Mouse (Mus musculus) liver, adult 2 months (tissue): ENCODE measurements around the gene Evi2b. TPM values are rescaled to one million over a fixed set of nuclear protein-coding genes. Genes with fewer than 3 reads are reported as not detected.
A peak's percentile ranks its signal among the peaks of the same experiment; 100 is the strongest.

ENCODE experiments used
- DNase-seq: peaks from one replicate; pipeline ENCODE4 v3.0.0-alpha.2; 2011; ENCODE audit warnings: low read depth, low spot score; ENCODE audit errors: extremely low read depth
- H3K27ac ChIP-seq: fragments of 200-500 bp; replicated peaks from 2 replicates; pipeline ENCODE4 v1.5.1; 2012; ENCODE audit warnings: low read depth, mild to moderate bottlenecking, control low read depth, inconsistent platforms, low read length; ENCODE audit not compliant: insufficient read depth
- H3K27me3 ChIP-seq: fragments of 200-500 bp; 2 replicates; pipeline ENCODE4 v1.6.1; 2012; ENCODE audit warnings: mild to moderate bottlenecking, moderate library complexity, low read length, inconsistent platforms; ENCODE audit not compliant: control insufficient read depth, insufficient read depth
- H3K36me3 ChIP-seq: fragments of 200-500 bp; 2 replicates; pipeline ENCODE4 v1.6.1; 2012; ENCODE audit warnings: low read length, inconsistent platforms; ENCODE audit not compliant: control insufficient read depth, insufficient read depth
- H3K4me1 ChIP-seq: fragments of 200-500 bp; 2 replicates; pipeline ENCODE4 v1.6.1; 2011; ENCODE audit warnings: low read length; ENCODE audit not compliant: control insufficient read depth, insufficient read depth
- H3K4me3 ChIP-seq: fragments of 200-500 bp; 2 replicates; pipeline ENCODE4 v1.5.1; 2011; ENCODE audit warnings: low read depth, mild to moderate bottlenecking, control low read depth, low read length, moderate library complexity; ENCODE audit not compliant: insufficient read depth
- H3K79me2 ChIP-seq: fragments of 200-500 bp; 2 replicates; pipeline ENCODE4 v1.6.1; 2012; ENCODE audit warnings: inconsistent platforms, mild to moderate bottlenecking, low read length, moderate library complexity; ENCODE audit not compliant: control insufficient read depth, insufficient read depth
- H3K9ac ChIP-seq: fragments of 200-500 bp; 2 replicates; pipeline ENCODE4 v1.6.1; 2012; ENCODE audit warnings: low read depth, mild to moderate bottlenecking, control low read depth, inconsistent platforms, low read length
- CTCF ChIP-seq: fragments of 200-500 bp; IDR thresholded peaks from 2 replicates; pipeline ENCODE4 v1.5.1; 2011; ENCODE audit warnings: low read depth, low read length, control low read depth
- POLR2A ChIP-seq: fragments of 200-500 bp; IDR thresholded peaks from 2 replicates; pipeline ENCODE4 v1.6.1; 2011; ENCODE audit warnings: low read length, control low read depth; ENCODE audit not compliant: insufficient read depth; ENCODE audit errors: extremely low read depth
- WGBS: fragments of 180-500 bp; shearing (Covaris S2); methylation state at CpG from one replicate; pipeline ENCODE4 v1.1.7; 2018; 5-methylcytosine and 5-hydroxymethylcytosine counted together
- polyA plus RNA-seq: library from polyadenylated mRNA; depleted of rRNA; stranded (reverse); fragments of >200 nt; gene quantifications from 2 replicates; pipeline ENCODE4 v1.2.3, GENCODE M21; 2012
- total RNA-seq: library from RNA; depleted of rRNA; stranded (reverse); fragments of >200 nt; gene quantifications from 2 replicates; pipeline ENCODE4 v1.2.3, GENCODE M21; 2014

The Evi2b gene
- total and polyA plus RNA-seq, 2 experiments = 0.65 to 2.6 TPM

GRCm38 (mm10) chr11:79527739-79528384 lies 4.3 kb upstream of the Evi2b start:
- WGBS = 86% methylated on average over 5 of the region's 5 CpGs
- Histone ChIP-seq H3K4me3 (no peak overlapping the region; the same call in 1 of the 2 replicates), H3K79me2 (no peaks in the 10 kb centered on the region), H3K9ac (peak overlapping the region; percentile 21; the same call in 1 of the 2 replicates), H3K27ac (peak overlapping the region; percentile 42), H3K27me3 (no peaks in the 10 kb centered on the region), H3K4me1 (no peaks in the 10 kb centered on the region), H3K36me3 (peaks cover 2% of the 10 kb centered on the region; the same call in 1 of the 2 replicates)
- TF ChIP-seq CTCF = no peak
- no peak for TF ChIP-seq POLR2A
- DNase-seq = peak; percentile 47

GRCm38 (mm10) chr11:79527015-79527738 lies 3.6 kb upstream of the Evi2b start:
- Histone ChIP-seq H3K27ac (peak overlapping the region; percentile 45; the same call in 1 of the 2 replicates), H3K79me2 (no peaks in the 10 kb centered on the region), H3K36me3 (peaks cover 2% of the 10 kb centered on the region; the same call in 1 of the 2 replicates), H3K27me3 (no peaks in the 10 kb centered on the region), H3K4me3 (no peak overlapping the region), H3K4me1 (no peaks in the 10 kb centered on the region), H3K9ac (no peak overlapping the region)
- peak; percentile 45 for DNase-seq
- no peak for TF ChIP-seq POLR2A
- TF ChIP-seq CTCF = no peak
- WGBS = 46% methylated on average over 15 of the region's 15 CpGs

- H3K79me2 ChIP-seq = no peaks in the 10 kb centered on the region
- no peak for TF ChIP-seq POLR2A
- no peak for TF ChIP-seq CTCF
- no peak for DNase-seq
- no peak overlapping the region for H3K27ac ChIP-seq
- H3K27me3 ChIP-seq = no peaks in the 10 kb centered on the region
- H3K36me3 ChIP-seq = peaks cover 2% of the 10 kb centered on the region; the same call in 1 of the 2 replicates
- no peaks in the 10 kb centered on the region for H3K4me1 ChIP-seq
- H3K4me3 ChIP-seq = no peak overlapping the region
- WGBS = 88% methylated on average over 3 of the region's 3 CpGs
- H3K9ac ChIP-seq = no peak overlapping the region
Observed at GRCm38 (mm10) chr11:79526549-79526948, 3.0 kb upstream of the Evi2b start.

GRCm38 (mm10) chr11:79524310-79524575 lies 681 bp upstream of the Evi2b start:
- Histone ChIP-seq H3K9ac (no peak overlapping the region), H3K79me2 (no peaks in the 10 kb centered on the region), H3K4me1 (peaks cover 4% of the 10 kb centered on the region; the same call in 1 of the 2 replicates), H3K36me3 (peaks cover 2% of the 10 kb centered on the region; the same call in 1 of the 2 replicates), H3K4me3 (no peak overlapping the region), H3K27ac (no peak overlapping the region), H3K27me3 (no peaks in the 10 kb centered on the region)
- no peak for TF ChIP-seq POLR2A
- no peak for TF ChIP-seq CTCF
- DNase-seq = no peak
- 82% methylated on average over 1 of the region's 1 CpGs for WGBS

- TF ChIP-seq CTCF (no peak), POLR2A (no peak)
- Histone ChIP-seq H3K27ac (no peak overlapping the region), H3K4me1 (peaks cover 4% of the 10 kb centered on the region; the same call in 1 of the 2 replicates), H3K4me3 (no peak overlapping the region), H3K79me2 (no peaks in the 10 kb centered on the region), H3K36me3 (peaks cover 2% of the 10 kb centered on the region; the same call in 1 of the 2 replicates), H3K27me3 (no peaks in the 10 kb centered on the region), H3K9ac (no peak overlapping the region)
- WGBS = 75% methylated on average over 1 of the region's 1 CpGs
- no peak for DNase-seq
Observed at GRCm38 (mm10) chr11:79522944-79523343, 618 bp downstream of the Evi2b start.

GRCm38 (mm10) chr11:79521930-79522329 lies 1.6 kb downstream of the Evi2b start:
- Histone ChIP-seq H3K4me3 (no peak overlapping the region), H3K36me3 (peaks cover 2% of the 10 kb centered on the region; the same call in 1 of the 2 replicates), H3K27me3 (no peaks in the 10 kb centered on the region), H3K4me1 (peaks cover 4% of the 10 kb centered on the region; the same call in 1 of the 2 replicates), H3K79me2 (no peaks in the 10 kb centered on the region), H3K9ac (no peak overlapping the region), H3K27ac (no peak overlapping the region)
- no peak for DNase-seq
- no peak for TF ChIP-seq POLR2A
- TF ChIP-seq CTCF = no peak
